Mouse (Mus musculus) bone marrow, adult 2 months (tissue): ENCODE data around the gene Pcyt2.

ENCODE experiments used
- CTCF ChIP-seq: fragments of 200-500 bp; IDR thresholded peaks from 2 replicates; pipeline ENCODE4 v1.5.1; 2011; ENCODE audit warnings: low read length, control low read depth; ENCODE audit not compliant: control insufficient read depth, insufficient read depth
- POLR2A ChIP-seq: fragments of 200-500 bp; IDR thresholded peaks from 2 replicates; pipeline ENCODE4 v1.6.1; 2011; ENCODE audit warnings: low read depth, mild to moderate bottlenecking, control low read depth, low read length, borderline replicate concordance; ENCODE audit not compliant: control insufficient read depth

- TF ChIP-seq CTCF, result no peak
- TF ChIP-seq POLR2A, result no peak
Measured at GRCm38 (mm10) chr11:120613976-120614375, 3.8 kb downstream of the Pcyt2 start.
